Mouse (Mus musculus) midbrain, embryonic 14.5 days (tissue): ENCODE data around the gene Rpp25. TPM values are rescaled to one million over a fixed set of nuclear protein-coding genes. Genes with fewer than 3 reads are reported as not detected.

Source experiments
- ATAC-seq: fragments of 200-750 bp; cut with Nextera tagmentation; 2 replicates; pipeline ENCODE4 v1.8.0; 2017; ENCODE audit warnings: moderate number of reproducible peaks, moderate library complexity; ENCODE audit not compliant: low FRiP score, low TSS enrichment
- DNase-seq: peaks from one replicate; pipeline ENCODE4 v3.0.0-alpha.2; 2015
- H3K27ac ChIP-seq: fragments of 300-500 bp; sonication (generic); replicated peaks from 2 replicates; pipeline ENCODE4 v1.5.1; 2014; ENCODE audit warnings: mild to moderate bottlenecking, low read depth, low read length, moderate library complexity
- H3K27me3 ChIP-seq: fragments of 300-500 bp; sonication (generic); 2 replicates; pipeline ENCODE4 v1.6.1; 2014; ENCODE audit warnings: low read length, control low read depth, mixed read lengths; ENCODE audit not compliant: control insufficient read depth, insufficient read depth
- H3K36me3 ChIP-seq: fragments of 300-500 bp; sonication (generic); 2 replicates; pipeline ENCODE4 v1.6.1; 2014; ENCODE audit warnings: low read length, control low read depth; ENCODE audit not compliant: control insufficient read depth, insufficient read depth
- H3K4me1 ChIP-seq: fragments of 300-500 bp; sonication (generic); 2 replicates; pipeline ENCODE4 v1.6.1; 2014; ENCODE audit warnings: mild to moderate bottlenecking, antibody characterized with exemption, low read length, control low read depth; ENCODE audit not compliant: control insufficient read depth, insufficient read depth
- H3K4me2 ChIP-seq: fragments of 300-500 bp; sonication (generic); 2 replicates; pipeline ENCODE4 v1.6.1; 2014; ENCODE audit warnings: mild to moderate bottlenecking, low read length, moderate library complexity
- H3K4me3 ChIP-seq: fragments of 300-500 bp; sonication (generic); replicated peaks from 2 replicates; pipeline ENCODE4 v1.5.1; 2014; ENCODE audit warnings: low read depth, low read length
- H3K9ac ChIP-seq: fragments of 300-500 bp; sonication (generic); replicated peaks from 2 replicates; pipeline ENCODE4 v1.6.1; 2014; ENCODE audit warnings: mild to moderate bottlenecking, low read length, moderate library complexity
- H3K9me3 ChIP-seq: fragments of 300-500 bp; sonication (generic); 2 replicates; pipeline ENCODE4 v1.6.1; 2016; ENCODE audit warnings: low read length, control low read depth, mixed read lengths; ENCODE audit not compliant: control insufficient read depth
- WGBS: fragments of 180-500 bp; shearing (Covaris S2); extraction: QIAGEN DNeasy Blood & Tissue Kit; methylation state at CpG from one replicate; pipeline ENCODE4 v1.1.7; 2014; 5-methylcytosine and 5-hydroxymethylcytosine counted together
- polyA plus RNA-seq: library from polyadenylated mRNA; unstranded; fragments of >200 nt; fragmentation: Nextera tagmentation; extraction: Ambion mirVana; gene quantifications from 2 replicates; pipeline ENCODE4 v1.2.1, GENCODE M21; 2014

The Rpp25 gene
- polyA plus RNA-seq, 1 experiment from 2014 or later, result 30.7 TPM

GRCm38 (mm10) chr9:57504891-57505290, 1.1 kb downstream of the Rpp25 start:
- Histone ChIP-seq H3K9me3 (no peaks in the 10 kb centered on the region), H3K4me2 (peak overlapping the region; percentile 87), H3K27me3 (peaks cover 46% of the 10 kb centered on the region), H3K36me3 (no peaks in the 10 kb centered on the region), H3K4me3 (peak overlapping the region; percentile 40), H3K9ac (peak overlapping the region; percentile 51; the same call in 1 of the 2 replicates), H3K4me1 (peaks cover 36% of the 10 kb centered on the region), H3K27ac (peak overlapping the region; percentile 85)
- no peak for ATAC-seq
- WGBS, result 44% methylated on average over 10 of the region's 10 CpGs
- DNase-seq, result no peak

GRCm38 (mm10) chr9:57505700-57506099, 1.9 kb downstream of the Rpp25 start:
- Histone ChIP-seq H3K9me3 (no peaks in the 10 kb centered on the region), H3K9ac (peak overlapping the region; percentile 31; the same call in 1 of the 2 replicates), H3K36me3 (no peaks in the 10 kb centered on the region), H3K4me1 (peaks cover 36% of the 10 kb centered on the region), H3K27me3 (peaks cover 40% of the 10 kb centered on the region), H3K4me3 (peak overlapping the region; percentile 11; the same call in 1 of the 2 replicates), H3K27ac (peak overlapping the region; percentile 85), H3K4me2 (peak overlapping the region; percentile 87)
- WGBS, result 2% methylated on average over 8 of the region's 8 CpGs
- peak; percentile 88 for DNase-seq
- ATAC-seq, result peak; percentile 86

GRCm38 (mm10) chr9:57510577-57510976, 6.8 kb downstream of the Rpp25 start:
- Histone ChIP-seq H3K36me3 (no peaks in the 10 kb centered on the region), H3K4me2 (no peak overlapping the region), H3K4me3 (no peak overlapping the region), H3K4me1 (peaks cover 5% of the 10 kb centered on the region; the same call in 1 of the 2 replicates), H3K27me3 (peaks cover 7% of the 10 kb centered on the region; the same call in 1 of the 2 replicates), H3K9me3 (no peaks in the 10 kb centered on the region), H3K27ac (no peak overlapping the region), H3K9ac (no peak overlapping the region)
- DNase-seq (no peak), ATAC-seq (no peak)
- 46% methylated on average over 2 of the region's 2 CpGs for WGBS

- Histone ChIP-seq H3K27ac (peak overlapping the region; percentile 79), H3K4me3 (no peak overlapping the region), H3K36me3 (no peaks in the 10 kb centered on the region), H3K4me2 (no peak overlapping the region), H3K4me1 (peaks cover 5% of the 10 kb centered on the region), H3K27me3 (no peaks in the 10 kb centered on the region), H3K9me3 (no peaks in the 10 kb centered on the region), H3K9ac (no peak overlapping the region; the same call in 1 of the 2 replicates)
- DNase-seq, result peak; percentile 94
- no peak for ATAC-seq
- 7% methylated on average over 3 of the region's 3 CpGs for WGBS
Observed at GRCm38 (mm10) chr9:57517113-57517512, 13.3 kb downstream of the Rpp25 start.

GRCm38 (mm10) chr9:57520375-57521055, 16.7 kb downstream of the Rpp25 start:
- ATAC-seq (peak; percentile 41), DNase-seq (no peak)
- peak overlapping the region; percentile 73 for H3K4me2 ChIP-seq
- H3K9ac ChIP-seq, result peak overlapping the region; percentile 96
- H3K4me1 ChIP-seq, result peaks cover 23% of the 10 kb centered on the region
- no peaks in the 10 kb centered on the region for H3K9me3 ChIP-seq
- no peaks in the 10 kb centered on the region for H3K27me3 ChIP-seq
- H3K27ac ChIP-seq, result peak overlapping the region; percentile 91
- H3K36me3 ChIP-seq, result no peaks in the 10 kb centered on the region
- H3K4me3 ChIP-seq, result peak overlapping the region; percentile 91
- 25% methylated on average over 16 of the region's 16 CpGs for WGBS

GRCm38 (mm10) chr9:57521056-57521911, 17.5 kb downstream of the Rpp25 start, which contains the start of gene Cox5a:
Gene Cox5a (plus strand): TSS chr9:57521274.
- WGBS, result under 1% methylated on average over 95 of the region's 95 CpGs
- peak within 1 kb of the TSS; percentile 73 for H3K4me2 ChIP-seq
- H3K9me3 ChIP-seq, result no peaks in the 10 kb centered on the region
- H3K4me3 ChIP-seq, result peak within 1 kb of the TSS; percentile 91
- no peaks in the 10 kb centered on the region for H3K27me3 ChIP-seq
- H3K27ac ChIP-seq, result peak within 1 kb of the TSS; percentile 91
- H3K36me3 ChIP-seq, result no peaks in the 10 kb centered on the region
- DNase-seq (peak; percentile 98), ATAC-seq (peak; percentile 95)
- peaks cover 23% of the 10 kb centered on the region for H3K4me1 ChIP-seq
- H3K9ac ChIP-seq, result peak within 1 kb of the TSS; percentile 96

GRCm38 (mm10) chr9:57522114-57522860, 18.5 kb downstream of the Rpp25 start:
- H3K4me2 ChIP-seq, result peak overlapping the region; percentile 73
- H3K36me3 ChIP-seq, result no peaks in the 10 kb centered on the region
- ATAC-seq (no peak), DNase-seq (no peak)
- peak overlapping the region; percentile 91; the same call in 1 of the 2 replicates for H3K27ac ChIP-seq
- H3K4me3 ChIP-seq, result peak overlapping the region; percentile 91
- peak overlapping the region; percentile 96 for H3K9ac ChIP-seq
- no peaks in the 10 kb centered on the region for H3K27me3 ChIP-seq
- peaks cover 18% of the 10 kb centered on the region for H3K4me1 ChIP-seq
- 38% methylated on average over 7 of the region's 7 CpGs for WGBS
- no peaks in the 10 kb centered on the region for H3K9me3 ChIP-seq

- Histone ChIP-seq H3K4me1 (peaks cover 18% of the 10 kb centered on the region), H3K9me3 (no peaks in the 10 kb centered on the region), H3K4me2 (peak overlapping the region; percentile 73), H3K36me3 (no peaks in the 10 kb centered on the region), H3K27me3 (no peaks in the 10 kb centered on the region), H3K27ac (no peak overlapping the region), H3K4me3 (peak overlapping the region; percentile 91), H3K9ac (no peak overlapping the region; the same call in 1 of the 2 replicates)
- 89% methylated on average over 4 of the region's 4 CpGs for WGBS
- no peak for DNase-seq
- no peak for ATAC-seq
Observed at GRCm38 (mm10) chr9:57522861-57523246, 19.0 kb downstream of the Rpp25 start.
